Mouse (Mus musculus) macrophage (primary cell): ENCODE results near the gene Kitl. TPM values are rescaled to one million over a fixed set of nuclear protein-coding genes. Genes with fewer than 3 reads are reported as not detected.

Experiments
- H3K27ac ChIP-seq: fragments of 350-480 bp; formaldehyde crosslinking; 2 replicates; pipeline ENCODE4 v1.9.0; 2021
- H3K36me3 ChIP-seq: fragments of 350-480 bp; formaldehyde crosslinking; 2 replicates; pipeline ENCODE4 v1.9.0; 2021; ENCODE audit errors: inconsistent target
- H3K4me3 ChIP-seq: fragments of 350-480 bp; formaldehyde crosslinking; 2 replicates; pipeline ENCODE4 v1.9.0; 2021; ENCODE audit errors: inconsistent target
- H3K79me2 ChIP-seq: fragments of 350-480 bp; formaldehyde crosslinking; 2 replicates; pipeline ENCODE4 v1.9.0; 2021; ENCODE audit errors: inconsistent target
- WGBS: methylation state at CpG from one replicate; pipeline ENCODE4 v1.1.7; 2026; ENCODE audit warnings: inconsistent platforms; ENCODE audit not compliant: missing documents; 5-methylcytosine and 5-hydroxymethylcytosine counted together
- polyA plus RNA-seq: library from polyadenylated mRNA; stranded (reverse); fragments of 250-400 nt; gene quantifications from 3 replicates; pipeline ENCODE4 v1.2.4, GENCODE M21; 2018; ENCODE audit warnings: inconsistent platforms
- total RNA-seq, 78 experiments: library from RNA; depleted of rRNA; stranded (reverse); fragments of 250-400 nt; gene quantifications; 1 replicate in 9 of 78; 2 replicates in 24 of 78; 3 replicates in 43 of 78; 4 replicates in 2 of 78; pipeline ENCODE4 v1.2.4; 2018; ENCODE audit warnings: inconsistent platforms in 56 of 78

The Kitl gene
- 10 to 100 TPM in 8 of 26 experiments, 1 to 10 TPM in 18; 1.5 to 27.8 (median 8.0) TPM for total RNA-seq (2018; cell fraction: chromatin; rRNA removed)
- total RNA-seq (2018; cell fraction: cytosol; rRNA removed): 10 to 100 TPM in 7 of 26 experiments, 1 to 10 TPM in 19; 5.1 to 11.6 (median 8.4) TPM
- total RNA-seq (2018; cell fraction: nucleus; rRNA removed): 10 to 100 TPM in 12 of 26 experiments, 1 to 10 TPM in 14; 5.1 to 28.1 (median 9.5) TPM
- 6.4 to 8.9 TPM (median 6.8 TPM) in 3 replicates for polyA plus RNA-seq

DNA sequence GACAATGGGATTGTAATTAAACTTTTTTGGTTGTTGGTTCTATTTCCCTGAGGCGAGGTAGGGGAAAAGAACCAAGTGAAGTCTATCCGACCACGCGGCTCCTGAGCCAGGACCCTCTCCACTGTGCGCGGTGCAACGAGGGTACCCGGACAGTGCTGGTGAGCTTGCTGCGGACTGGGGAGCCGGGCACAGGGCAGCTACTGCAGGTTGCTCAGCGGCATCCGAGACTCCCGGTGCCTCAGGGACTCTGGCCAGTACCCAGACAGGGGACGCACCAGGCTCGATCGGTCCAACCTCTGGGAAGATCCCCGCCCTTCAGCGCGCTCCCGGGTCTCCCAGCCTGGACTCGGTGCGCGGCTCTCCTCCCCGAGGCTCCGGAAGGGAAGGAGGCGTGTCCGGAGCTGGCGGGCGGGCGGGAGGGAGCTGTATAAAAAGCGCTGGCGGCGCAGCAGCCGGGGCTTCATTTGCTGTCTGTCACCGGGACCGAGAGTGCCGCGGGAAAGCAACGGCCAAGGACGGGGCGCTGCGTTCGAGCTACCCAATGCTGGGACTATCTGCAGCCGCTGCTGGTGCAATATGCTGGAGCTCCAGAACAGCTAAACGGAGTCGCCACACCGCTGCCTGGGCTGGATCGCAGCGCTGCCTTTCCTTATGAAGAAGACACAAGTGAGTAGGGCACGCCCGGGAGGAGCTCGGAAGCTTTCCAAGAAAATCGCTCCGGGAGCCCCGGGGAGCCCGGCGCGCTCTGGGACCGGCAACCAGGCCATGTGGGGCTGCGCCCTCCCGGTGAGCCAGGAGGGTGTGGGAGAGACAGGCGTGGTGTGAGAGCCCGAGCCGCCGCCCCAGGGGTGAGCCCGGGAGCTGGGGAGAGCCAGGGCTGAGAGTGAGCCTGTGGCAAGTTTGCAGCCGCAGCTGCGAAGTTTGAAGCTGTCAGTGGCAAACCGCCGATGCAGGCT, at the start of gene Kitl:
Gene Kitl (plus strand): TSS at position 261 of the 956 bp plus-strand sequence.
- H3K79me2 ChIP-seq: no peaks in the 10 kb centered on the region; the same call in 1 of the 2 replicates
- WGBS: 1% methylated on average over 67 of the region's 70 CpGs
- H3K4me3 ChIP-seq: peak within 1 kb of the TSS; percentile 38

GRCm38 (mm10) chr10:99972866-99973265, 42.6 kb upstream of the Kitl start:
- WGBS: 86% methylated on average over 8 of the region's 8 CpGs
- no peaks in the 10 kb centered on the region; the same call in 1 of the 2 replicates for H3K36me3 ChIP-seq
- no peaks in the 10 kb centered on the region for H3K79me2 ChIP-seq
- H3K4me3 ChIP-seq: no peak overlapping the region
- no peak overlapping the region for H3K27ac ChIP-seq

More for the DNA sequence above, at the start of gene Kitl:
- H3K36me3 ChIP-seq: no peaks in the 10 kb centered on the region
- H3K27ac ChIP-seq: no peak within 1 kb of the TSS

DNA sequence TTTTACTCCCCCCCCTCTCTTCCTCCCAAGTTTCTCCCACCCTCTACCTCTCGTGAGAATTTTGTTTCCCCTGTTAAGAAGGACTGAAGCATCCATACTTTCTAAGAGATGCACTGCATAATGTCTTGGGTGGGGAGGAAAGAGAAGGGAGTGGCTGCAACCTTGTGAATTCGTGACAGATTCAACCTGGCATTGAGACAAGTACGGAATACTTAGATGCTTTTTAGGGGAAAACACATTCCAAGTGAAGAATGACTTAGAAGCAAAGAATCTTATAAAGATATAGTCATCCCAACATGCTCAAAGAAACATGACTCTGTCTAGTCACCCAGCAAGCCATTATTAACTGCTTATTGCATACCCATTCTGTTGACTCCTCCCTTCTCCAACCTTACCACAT, 35.3 kb upstream of the Kitl start:
- Histone ChIP-seq H3K79me2 (no peaks in the 10 kb centered on the region), H3K4me3 (no peak overlapping the region), H3K36me3 (no peaks in the 10 kb centered on the region; the same call in 1 of the 2 replicates), H3K27ac (no peak overlapping the region)
- whole genome bisulfite sequencing: 94% methylated on average over 3 of the region's 3 CpGs

- H3K36me3 ChIP-seq: no peaks in the 10 kb centered on the region
- H3K4me3 ChIP-seq: no peak overlapping the region
- WGBS: 33% methylated on average over 2 of the region's 2 CpGs
- H3K79me2 ChIP-seq: no peaks in the 10 kb centered on the region
- H3K27ac ChIP-seq: no peak overlapping the region
Measured at GRCm38 (mm10) chr10:99980916-99981315, 34.5 kb upstream of the Kitl start.

GRCm38 (mm10) chr10:99981887-99982286, 33.5 kb upstream of the Kitl start:
- 88% methylated on average over 5 of the region's 5 CpGs for WGBS
- H3K4me3 ChIP-seq: no peak overlapping the region
- no peaks in the 10 kb centered on the region for H3K36me3 ChIP-seq
- no peaks in the 10 kb centered on the region for H3K79me2 ChIP-seq
- H3K27ac ChIP-seq: no peak overlapping the region

DNA sequence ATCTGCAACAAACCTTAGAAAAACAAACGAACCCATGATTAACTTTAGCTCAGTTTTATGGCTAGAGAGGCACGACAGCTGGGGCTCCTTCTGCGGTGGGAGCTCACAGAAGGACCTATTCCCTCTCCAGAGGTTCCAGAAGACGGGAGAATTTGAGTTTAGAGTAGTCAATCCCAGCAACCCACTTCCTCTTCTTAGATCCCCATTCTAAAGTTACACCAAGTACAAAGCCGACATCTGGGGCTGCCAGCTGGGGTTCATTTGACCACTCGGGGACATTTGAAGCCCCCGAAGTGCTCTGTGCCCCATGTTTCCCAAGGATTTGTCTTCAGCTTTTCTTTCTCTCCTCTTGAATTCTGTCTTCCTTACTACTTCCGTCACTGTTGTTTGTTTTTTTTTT, 28.7 kb upstream of the Kitl start:
- no peak overlapping the region for H3K27ac ChIP-seq
- WGBS: 14% methylated on average over 7 of the region's 8 CpGs
- H3K36me3 ChIP-seq: no peaks in the 10 kb centered on the region
- peak overlapping the region; percentile 16; the same call in 1 of the 2 replicates for H3K4me3 ChIP-seq
- H3K79me2 ChIP-seq: no peaks in the 10 kb centered on the region

DNA sequence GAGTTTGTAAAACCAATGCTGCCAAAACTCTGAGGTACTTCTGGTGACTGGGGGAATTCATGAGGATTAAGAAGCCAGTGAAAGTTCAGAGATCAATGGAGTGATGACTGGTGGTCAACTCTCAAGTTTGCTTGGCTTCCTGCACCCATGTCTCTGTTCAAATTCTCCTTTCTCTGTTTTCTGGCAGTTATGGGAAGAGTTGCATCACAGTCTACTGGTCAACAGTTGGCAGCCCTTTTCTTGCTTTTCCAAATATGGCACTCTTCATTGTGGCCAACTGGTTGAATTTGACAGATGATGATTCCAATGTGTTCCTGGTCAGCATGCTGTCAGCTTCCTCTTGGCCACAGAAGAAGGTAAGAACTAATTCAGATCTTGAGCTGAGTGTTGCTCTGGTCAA, 25.7 kb upstream of the Kitl start:
- no peak overlapping the region for H3K4me3 ChIP-seq
- no peak overlapping the region for H3K27ac ChIP-seq
- no peaks in the 10 kb centered on the region for H3K79me2 ChIP-seq
- no peaks in the 10 kb centered on the region for H3K36me3 ChIP-seq

GRCm38 (mm10) chr10:99992121-99992520, 23.3 kb upstream of the Kitl start:
- Histone ChIP-seq H3K4me3 (no peak overlapping the region), H3K27ac (no peak overlapping the region), H3K36me3 (no peaks in the 10 kb centered on the region), H3K79me2 (no peaks in the 10 kb centered on the region)
- 79% methylated on average over 9 of the region's 9 CpGs for WGBS

DNA sequence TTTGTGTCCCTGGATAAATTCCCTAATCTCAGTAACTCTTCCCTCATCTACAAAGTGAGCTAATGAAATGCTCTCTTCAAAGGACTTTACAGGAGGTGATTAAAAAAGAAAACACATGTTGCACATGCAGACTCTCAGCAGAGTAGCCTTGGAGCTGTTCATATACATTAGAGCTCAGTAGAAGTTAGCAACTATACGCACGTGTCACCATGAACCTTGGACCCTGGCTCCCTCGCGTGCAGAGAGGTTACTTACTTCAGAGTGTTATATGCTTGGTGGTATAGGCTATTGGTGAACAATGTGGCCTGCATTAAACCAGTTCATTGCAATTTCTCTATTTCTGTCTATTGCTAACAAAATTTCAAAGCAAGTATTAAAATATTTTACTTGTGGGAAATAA, 14.0 kb upstream of the Kitl start:
- Histone ChIP-seq H3K36me3 (no peaks in the 10 kb centered on the region), H3K79me2 (no peaks in the 10 kb centered on the region), H3K4me3 (no peak overlapping the region), H3K27ac (no peak overlapping the region)
- WGBS: 96% methylated on average over 4 of the region's 4 CpGs

GRCm38 (mm10) chr10:100003797-100004196, 11.6 kb upstream of the Kitl start:
- no peak overlapping the region for H3K4me3 ChIP-seq
- H3K36me3 ChIP-seq: no peaks in the 10 kb centered on the region
- H3K79me2 ChIP-seq: no peaks in the 10 kb centered on the region
- WGBS: 81% methylated on average over 3 of the region's 4 CpGs
- no peak overlapping the region for H3K27ac ChIP-seq

GRCm38 (mm10) chr10:100009681-100010080, 5.7 kb upstream of the Kitl start:
- WGBS: 70% methylated on average over 6 of the region's 6 CpGs

DNA sequence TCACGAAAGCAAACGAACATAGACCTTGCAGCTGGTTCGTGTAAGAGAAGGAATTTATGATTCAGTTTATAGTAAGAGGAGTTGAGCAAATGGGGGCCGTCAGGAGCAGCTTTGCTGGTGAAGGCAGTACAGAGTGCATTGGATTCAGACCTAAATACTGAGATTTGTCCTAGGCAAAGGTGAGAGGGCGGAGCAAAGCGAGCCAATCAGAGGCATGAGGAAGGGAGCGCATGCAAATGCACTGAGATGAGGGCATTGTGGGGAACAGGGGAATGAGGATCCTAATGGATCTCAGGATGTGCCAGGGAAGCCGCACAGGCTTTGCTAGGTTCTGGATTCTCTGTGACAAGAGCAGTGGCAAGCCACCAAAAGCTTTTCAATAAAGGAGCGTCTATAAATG, 5.1 kb upstream of the Kitl start:
- Histone ChIP-seq H3K27ac (no peak overlapping the region), H3K36me3 (no peaks in the 10 kb centered on the region)
- 68% methylated on average over 9 of the region's 9 CpGs for WGBS

More at GRCm38 (mm10) chr10:100009681-100010080, 5.7 kb upstream of the Kitl start:
- H3K79me2 ChIP-seq: no peaks in the 10 kb centered on the region
- no peak overlapping the region for H3K4me3 ChIP-seq
- no peak overlapping the region for H3K27ac ChIP-seq
- no peaks in the 10 kb centered on the region for H3K36me3 ChIP-seq

DNA sequence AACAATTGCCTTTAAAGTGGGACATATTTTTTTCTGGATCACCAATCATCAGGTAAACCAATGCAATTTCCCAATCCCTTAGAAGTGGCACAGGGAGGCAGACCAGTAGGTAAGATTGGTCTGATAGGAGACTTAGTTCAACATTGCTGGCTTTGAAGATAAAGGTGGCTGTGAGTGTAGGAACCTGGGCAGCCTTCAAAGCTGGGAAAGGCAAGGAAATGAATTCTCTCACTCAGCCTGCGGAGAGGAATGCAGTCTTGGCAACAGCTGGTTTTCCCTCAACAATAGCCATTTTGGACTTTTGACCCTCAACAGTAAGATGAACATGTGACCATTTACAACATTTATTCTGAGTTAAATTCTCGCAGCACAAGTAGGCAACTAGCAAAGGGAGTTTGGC, 1.3 kb upstream of the Kitl start:
- WGBS: 71% methylated on average over 2 of the region's 2 CpGs
- H3K4me3 ChIP-seq: no peak overlapping the region

More for the DNA sequence above, 5.1 kb upstream of the Kitl start:
- Histone ChIP-seq H3K79me2 (no peaks in the 10 kb centered on the region), H3K4me3 (no peak overlapping the region)

GRCm38 (mm10) chr10:100016326-100016709, 888 bp downstream of the Kitl start:
- no peaks in the 10 kb centered on the region; the same call in 1 of the 2 replicates for H3K79me2 ChIP-seq
- H3K4me3 ChIP-seq: peak overlapping the region; percentile 38
- WGBS: 2% methylated on average over 28 of the region's 28 CpGs
- no peaks in the 10 kb centered on the region for H3K36me3 ChIP-seq
- H3K27ac ChIP-seq: no peak overlapping the region

More for the DNA sequence above, 1.3 kb upstream of the Kitl start:
- Histone ChIP-seq H3K27ac (no peak overlapping the region), H3K79me2 (no peaks in the 10 kb centered on the region; the same call in 1 of the 2 replicates), H3K36me3 (no peaks in the 10 kb centered on the region)
